Mouse (Mus musculus) lung, postnatal 14 days (tissue): ENCODE measurements around the gene Dsp.

Experiments used
- DNase-seq: peaks from one replicate; pipeline ENCODE4 v3.0.0; 2021

The Dsp gene

GRCm38 (mm10) chr13:38151069-38151588 is at the start of gene Dsp:
Gene Dsp (plus strand): TSS chr13:38151294.
- DNase-seq: peak; percentile 67

GRCm38 (mm10) chr13:38103406-38103805 is 47.7 kb upstream of the Dsp start:
- no peak for DNase-seq

- no peak for DNase-seq
Measured at GRCm38 (mm10) chr13:38104501-38104900, 46.6 kb upstream of the Dsp start.

- no peak for DNase-seq
Measured at GRCm38 (mm10) chr13:38109081-38109480, 42.0 kb upstream of the Dsp start.

GRCm38 (mm10) chr13:38122321-38122720 is 28.8 kb upstream of the Dsp start:
- no peak for DNase-seq

GRCm38 (mm10) chr13:38123666-38124065 is 27.4 kb upstream of the Dsp start:
- DNase-seq: no peak

GRCm38 (mm10) chr13:38127683-38128082 is 23.4 kb upstream of the Dsp start:
- DNase-seq: no peak

- DNase-seq: peak; percentile 8
Measured at GRCm38 (mm10) chr13:38128246-38128645, 22.8 kb upstream of the Dsp start.

- no peak for DNase-seq
Measured at GRCm38 (mm10) chr13:38129492-38129891, 21.6 kb upstream of the Dsp start.

- DNase-seq: no peak
Measured at GRCm38 (mm10) chr13:38130116-38130515, 21.0 kb upstream of the Dsp start.

- no peak for DNase-seq
Measured at GRCm38 (mm10) chr13:38133016-38133528, 18.0 kb upstream of the Dsp start.

- DNase-seq: no peak
Measured at GRCm38 (mm10) chr13:38140521-38140920, 10.6 kb upstream of the Dsp start.

- peak; percentile 65 for DNase-seq
Measured at GRCm38 (mm10) chr13:38144962-38145713, 6.0 kb upstream of the Dsp start.

- DNase-seq: no peak
Measured at GRCm38 (mm10) chr13:38148348-38148747, 2.7 kb upstream of the Dsp start.

- peak; percentile 5 for DNase-seq
Measured at GRCm38 (mm10) chr13:38151671-38152428, 756 bp downstream of the Dsp start.

- DNase-seq: peak; percentile 20
Measured at GRCm38 (mm10) chr13:38152429-38153035, 1.4 kb downstream of the Dsp start.

GRCm38 (mm10) chr13:38155523-38155922 is 4.4 kb downstream of the Dsp start:
- DNase-seq: no peak

GRCm38 (mm10) chr13:38157635-38158034 is 6.5 kb downstream of the Dsp start:
- DNase-seq: no peak

GRCm38 (mm10) chr13:38162002-38162401 is 10.9 kb downstream of the Dsp start:
- no peak for DNase-seq

GRCm38 (mm10) chr13:38162668-38163067 is 11.6 kb downstream of the Dsp start:
- peak; percentile 38 for DNase-seq

- no peak for DNase-seq
Measured at GRCm38 (mm10) chr13:38164932-38165331, 13.8 kb downstream of the Dsp start.

- no peak for DNase-seq
Measured at GRCm38 (mm10) chr13:38167056-38167455, 16.0 kb downstream of the Dsp start.

GRCm38 (mm10) chr13:38170707-38171144 is 19.6 kb downstream of the Dsp start:
- DNase-seq: peak; percentile 35
